Mouse (Mus musculus): ENCODE results near the gene Ptchd1.
A peak's percentile ranks its signal among the peaks of the same experiment; 100 is the strongest.

The Ptchd1 gene

DNA sequence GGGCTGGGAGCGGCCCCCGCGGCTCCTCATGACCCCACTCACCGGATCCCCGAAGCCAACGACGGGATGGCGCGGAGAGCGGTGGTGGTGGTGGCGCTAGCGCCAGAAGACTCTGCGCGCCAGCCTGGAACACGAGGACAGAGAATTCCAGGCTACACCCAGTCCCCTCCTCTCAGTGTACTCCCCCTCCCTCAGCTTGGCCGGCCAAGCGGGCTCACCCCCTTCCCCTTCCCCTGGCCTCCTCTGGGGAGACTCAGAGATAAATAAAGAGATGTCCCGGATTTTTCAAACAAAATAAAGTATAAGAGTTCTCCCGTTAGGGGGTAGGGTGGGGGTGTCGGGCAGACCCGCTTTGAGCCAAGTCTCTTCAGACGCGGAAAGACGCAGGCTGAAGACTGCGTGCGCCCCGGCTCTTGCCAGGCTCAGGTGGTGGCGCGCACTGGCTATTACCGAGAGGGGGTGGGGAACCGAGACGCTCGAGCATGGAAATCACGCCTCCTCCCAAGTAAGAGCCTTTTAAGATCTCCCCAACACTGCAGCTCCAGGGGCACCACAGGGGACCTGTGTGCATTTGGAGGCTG lies at the start of gene Ptchd1:
Ptchd1 (minus strand) TSS at position 114 of the 581 bp plus-strand sequence.
- DNase-seq (ENCODE audit: low read depth): no peak

DNA sequence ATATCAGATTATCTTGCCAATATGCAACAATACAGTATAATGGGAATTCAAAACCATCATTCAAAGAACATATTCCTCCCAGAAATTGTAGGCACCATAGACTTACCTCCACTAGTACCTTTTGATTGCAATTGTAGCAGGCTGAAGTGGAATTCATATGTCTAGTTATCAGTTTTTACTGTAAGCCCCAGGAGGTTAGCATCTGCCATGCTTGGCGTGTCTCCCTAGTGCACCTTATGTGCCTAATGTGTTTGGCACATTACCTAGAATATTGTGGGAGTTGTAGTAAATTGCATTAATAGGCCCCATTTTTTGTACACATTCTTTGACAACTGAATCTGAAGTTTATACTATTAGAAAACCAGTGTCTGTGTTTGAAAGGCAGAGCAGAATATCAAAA lies 34.4 kb upstream of the Ptchd1 start:
- no peak for DNase-seq (ENCODE audit: low read depth)

DNA sequence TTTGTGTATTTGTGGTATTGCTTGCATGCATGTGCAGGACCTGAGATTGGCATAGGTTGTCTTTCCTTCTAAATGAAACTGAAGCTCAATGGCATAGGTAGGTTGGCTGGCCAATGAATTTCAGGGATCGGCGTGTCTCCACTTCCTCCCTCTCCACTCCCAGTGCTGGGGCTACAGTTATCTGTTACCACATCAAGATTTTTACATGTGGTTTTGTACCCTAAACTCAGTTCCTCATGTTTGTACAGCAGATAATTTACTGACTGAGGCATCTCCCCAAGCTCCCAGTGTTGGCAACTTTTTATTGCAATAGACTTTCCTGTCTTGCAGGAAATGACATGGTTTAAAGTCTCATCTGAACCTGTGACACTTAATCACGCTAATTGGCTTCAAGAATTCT lies 22.4 kb upstream of the Ptchd1 start:
- peak; percentile 34 for DNase-seq (ENCODE audit: low read depth)

DNA sequence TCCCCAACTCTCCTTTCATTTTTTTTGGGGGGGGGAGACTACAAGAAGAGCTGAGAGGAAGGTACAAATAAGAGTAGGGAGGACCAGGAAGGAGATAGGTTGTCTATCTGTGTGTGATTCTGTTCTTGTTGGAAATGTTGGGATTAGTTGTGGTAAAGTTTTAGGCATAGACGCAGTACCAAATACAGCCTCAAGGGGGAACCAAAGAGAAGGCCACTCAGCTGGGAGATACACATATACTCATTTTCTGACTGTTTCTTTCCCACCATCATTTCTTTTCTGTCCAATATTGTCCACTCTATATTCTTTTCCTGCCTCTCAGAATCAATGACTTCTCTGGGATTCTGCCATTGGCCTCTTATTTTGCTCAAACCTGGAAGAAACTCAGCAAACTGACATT lies 20.4 kb upstream of the Ptchd1 start:
- peak; percentile 21 for DNase-seq (ENCODE audit: low read depth)

DNA sequence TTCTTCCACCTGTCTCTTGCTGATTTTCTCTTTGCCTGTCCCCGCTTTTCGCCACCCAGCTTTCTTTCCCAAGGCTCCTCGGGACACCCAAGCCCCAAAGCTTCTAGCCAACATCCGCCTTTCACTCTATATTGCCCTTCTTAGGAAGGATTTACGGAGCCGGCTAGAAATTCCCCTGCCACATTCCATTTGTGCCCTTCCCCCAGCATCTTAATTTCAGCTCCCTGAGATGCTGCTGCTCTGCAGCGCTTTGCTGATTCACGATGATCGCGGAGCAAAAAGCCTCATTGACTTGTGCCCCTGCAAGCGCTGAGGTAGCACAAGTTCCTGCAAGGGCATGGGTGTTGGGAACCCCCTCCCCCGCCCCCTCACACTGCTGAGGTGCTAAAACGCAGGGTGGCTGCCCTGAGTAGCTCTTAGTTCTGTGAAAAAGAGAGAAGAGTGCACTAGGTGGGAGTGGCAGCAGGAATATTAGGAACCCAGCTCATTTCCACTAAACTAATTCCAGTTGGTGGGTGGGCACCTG lies 2.1 kb upstream of the Ptchd1 start:
- no peak for DNase-seq (ENCODE audit: low read depth)

DNA sequence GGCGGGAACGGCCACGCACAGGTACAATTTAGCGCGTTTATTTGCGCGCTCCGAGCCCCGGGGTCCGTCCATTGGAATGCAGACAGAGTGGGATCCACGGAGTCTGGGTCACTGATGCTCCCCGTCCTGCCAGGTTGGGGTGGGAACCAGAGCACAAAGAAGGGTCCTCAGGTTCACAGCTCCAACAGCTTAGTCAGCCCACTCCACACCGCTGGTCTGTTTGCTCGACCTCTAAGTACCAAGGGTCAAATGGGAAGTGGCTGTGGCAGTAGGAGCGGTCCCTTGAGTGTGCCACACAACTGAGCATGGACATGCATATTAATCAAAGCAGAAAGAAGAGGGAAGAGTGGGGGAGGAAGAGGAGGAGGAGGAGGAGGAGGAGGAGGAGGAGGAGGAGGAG lies 1.3 kb upstream of the Ptchd1 start:
- DNase-seq (ENCODE audit: low read depth): no peak

DNA sequence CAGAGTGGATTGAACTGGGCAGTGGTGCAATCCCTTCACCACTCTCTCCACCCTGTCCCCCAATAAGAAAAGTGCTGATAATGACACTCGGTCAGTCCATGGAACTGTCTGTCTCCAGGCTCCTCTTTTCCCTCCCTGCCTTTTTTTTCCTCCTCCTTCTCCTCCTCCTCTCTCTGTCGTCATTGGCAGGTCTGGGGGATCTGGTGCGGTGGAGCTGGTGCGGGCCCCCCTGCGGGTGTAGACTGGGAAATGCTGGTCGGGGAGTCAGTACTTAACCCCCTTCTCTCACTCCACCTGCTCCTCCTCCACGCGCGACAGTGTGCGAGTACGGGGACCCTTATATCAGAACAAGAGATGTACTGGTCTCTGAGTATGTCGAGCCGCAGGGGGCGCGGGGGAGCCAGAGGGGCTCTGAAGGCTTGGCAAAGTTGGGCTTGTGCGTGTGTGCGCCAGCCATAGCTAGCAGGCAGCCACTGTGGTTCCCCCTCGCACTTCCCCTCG lies 777 bp upstream of the Ptchd1 start, which contains the start of gene Gm15155:
Gm15155 (plus strand) TSS at position 401 of the 501 bp plus-strand sequence.
- DNase-seq (ENCODE audit: low read depth): no peak

DNA sequence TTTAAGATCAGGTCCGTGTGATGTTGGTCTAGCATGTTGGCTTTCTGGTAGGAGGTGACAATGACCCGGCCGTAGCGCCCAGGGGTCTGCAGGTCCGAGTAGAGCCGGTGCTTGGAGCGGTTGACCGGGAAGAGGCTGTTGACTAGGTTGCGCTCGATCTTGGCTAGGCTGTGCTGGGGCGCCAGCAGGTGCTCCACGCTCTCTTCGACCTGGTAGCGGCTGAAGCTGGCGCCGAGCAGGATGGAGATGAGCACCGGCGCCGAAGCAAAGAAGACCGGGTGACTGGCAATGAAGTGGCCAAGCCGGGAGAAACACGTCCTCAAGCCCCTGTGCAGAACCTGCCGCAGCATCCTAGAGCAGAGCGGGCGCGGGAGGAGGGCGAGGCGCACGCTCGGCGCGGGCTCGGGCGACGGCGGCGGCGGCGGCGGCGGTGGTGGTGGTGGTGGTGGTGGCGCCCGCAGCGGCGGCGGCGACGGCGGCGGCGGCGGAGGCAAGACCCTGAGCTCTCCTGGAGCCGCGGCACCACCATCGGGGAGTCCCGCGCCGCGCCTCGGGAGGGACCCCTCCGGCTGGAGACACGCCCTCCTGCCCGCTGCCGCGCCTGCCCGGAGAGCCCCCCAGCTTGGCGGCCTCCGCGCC lies 534 bp downstream of the Ptchd1 start:
- no peak for DNase-seq (ENCODE audit: low read depth)

DNA sequence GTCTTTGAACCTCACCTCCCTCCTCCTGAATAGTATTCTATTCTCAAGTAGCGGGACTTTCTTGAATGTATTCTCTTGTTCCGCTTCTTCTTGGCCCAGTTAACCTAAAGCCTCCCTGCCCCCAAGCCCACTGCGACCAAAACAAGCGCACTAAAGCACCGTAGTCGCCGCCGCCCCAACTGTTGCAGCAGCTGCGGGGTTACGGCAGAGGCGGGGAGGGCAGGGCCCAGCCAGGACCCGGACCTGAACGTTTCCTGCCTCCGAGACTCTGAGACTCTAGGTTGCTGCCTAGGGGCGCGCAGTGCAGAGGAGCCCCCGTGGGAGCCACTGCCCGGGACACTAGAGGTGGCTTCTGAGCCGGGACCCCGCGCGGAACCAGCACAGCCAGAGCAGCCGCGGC lies 1.1 kb downstream of the Ptchd1 start:
- no peak for DNase-seq (ENCODE audit: low read depth)

DNA sequence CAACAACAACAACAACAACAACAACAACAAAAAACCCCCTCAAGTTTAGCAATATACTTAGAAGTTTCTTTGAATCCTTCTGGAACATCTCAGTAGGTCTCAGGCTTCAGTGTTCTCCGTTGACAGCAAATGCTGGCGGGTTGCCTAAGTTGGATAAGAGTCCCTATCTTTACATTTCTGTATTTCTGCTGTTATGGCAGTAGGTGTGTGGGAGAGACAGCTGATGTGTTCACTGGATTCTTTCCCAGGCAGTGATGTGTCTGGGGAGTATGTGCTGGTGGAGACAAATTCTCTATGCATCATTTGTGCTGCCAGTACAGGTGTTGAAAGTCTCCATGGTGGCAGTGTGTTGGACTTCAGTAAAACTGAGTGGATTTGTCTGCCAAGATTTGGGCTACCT lies 22.4 kb downstream of the Ptchd1 start:
- DNase-seq (ENCODE audit: low read depth): no peak

DNA sequence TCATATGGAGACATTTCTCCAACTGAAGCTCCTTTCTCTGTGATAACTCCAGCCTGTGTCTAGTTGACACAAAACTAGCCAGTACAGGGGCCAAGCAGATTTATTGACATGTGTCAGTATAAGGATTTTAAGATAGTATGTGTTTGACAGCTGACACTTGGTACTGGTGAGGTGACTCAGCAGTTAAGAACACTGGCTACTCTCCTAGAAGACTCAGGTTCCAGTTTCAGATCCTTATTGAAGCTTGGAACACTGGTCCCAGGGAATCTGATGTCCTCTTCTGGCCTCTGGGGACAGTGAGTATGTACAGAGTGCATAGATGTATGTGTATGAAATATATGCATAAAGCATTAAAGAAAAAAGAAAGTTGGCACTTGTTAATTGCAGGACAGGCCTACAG lies 27.2 kb downstream of the Ptchd1 start:
- no peak for DNase-seq (ENCODE audit: low read depth)

DNA sequence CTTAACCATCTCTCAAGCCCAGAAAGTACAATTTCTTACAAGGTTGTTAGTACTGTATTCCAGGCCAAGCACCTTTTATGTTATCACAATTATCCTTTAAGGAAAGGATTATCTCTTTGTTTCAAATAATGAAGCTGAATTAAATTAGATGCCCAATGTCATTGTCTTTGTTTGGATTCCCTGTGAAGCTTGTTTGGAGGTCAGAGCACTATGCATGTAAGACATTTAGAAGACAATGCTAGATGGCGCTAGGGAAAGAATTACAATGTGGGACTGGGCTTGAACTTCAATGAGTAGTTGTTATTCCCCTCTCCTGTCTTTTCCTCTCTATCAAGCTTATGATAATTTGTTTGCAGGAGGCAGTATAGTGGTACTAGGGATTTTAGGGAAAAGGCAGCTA lies 28.9 kb downstream of the Ptchd1 start:
- DNase-seq (ENCODE audit: low read depth): no peak

DNA sequence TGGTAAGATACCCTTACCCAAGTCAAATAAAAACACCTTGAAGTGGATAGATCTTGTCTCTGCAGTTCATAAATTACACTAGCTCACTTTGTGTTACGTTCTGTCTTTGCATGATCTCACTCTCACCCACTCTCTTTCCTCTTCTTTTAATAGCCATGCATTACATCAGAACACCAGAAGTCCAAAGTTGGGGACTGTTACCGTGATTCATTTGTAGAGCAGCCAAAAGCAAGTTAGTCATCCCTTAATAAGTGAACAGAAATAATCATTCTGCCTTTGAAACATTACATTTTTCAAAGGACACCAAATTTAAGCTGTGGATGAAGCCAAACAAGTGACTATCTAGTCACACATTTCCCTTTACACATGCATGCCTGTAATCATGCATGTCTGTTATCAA lies 31.1 kb downstream of the Ptchd1 start:
- no peak for DNase-seq (ENCODE audit: low read depth)

DNA sequence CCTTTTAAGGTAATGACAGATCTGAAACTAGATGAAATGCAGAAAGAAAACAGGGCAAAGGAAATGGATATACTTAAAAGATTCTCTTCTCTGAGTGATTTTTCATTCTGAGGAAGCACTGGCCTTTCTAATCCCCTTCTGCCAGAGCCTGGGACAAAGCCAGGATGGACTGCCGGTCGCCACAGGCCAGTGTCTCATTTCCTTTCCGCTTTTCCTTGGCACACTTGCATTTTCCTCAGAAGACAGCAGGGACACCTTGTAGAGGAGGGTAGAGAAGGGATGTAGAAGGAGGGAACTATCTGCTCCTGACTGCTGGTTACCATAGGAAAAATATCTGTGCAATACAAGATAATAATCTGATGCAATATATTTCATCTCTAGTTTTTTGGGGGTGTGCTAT lies 32.1 kb downstream of the Ptchd1 start:
- DNase-seq (ENCODE audit: low read depth): no peak

DNA sequence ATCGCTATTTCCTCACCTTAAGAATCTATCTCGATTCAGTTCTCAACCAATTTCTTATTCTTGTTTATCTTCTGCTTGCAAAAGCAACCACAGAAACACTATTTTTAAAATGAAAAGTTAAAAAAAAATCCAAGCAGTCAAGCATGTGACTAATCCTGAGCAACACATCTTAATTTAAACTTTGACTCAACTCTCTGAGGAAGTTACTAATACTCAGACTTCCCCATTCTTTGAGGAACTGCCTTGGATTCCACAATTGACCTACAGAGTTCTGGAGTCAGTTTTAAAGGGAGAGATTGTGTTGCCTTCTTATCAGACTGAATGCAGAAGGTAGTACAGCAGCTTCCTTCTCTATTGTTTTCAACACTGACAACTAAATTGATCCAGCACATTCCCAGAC lies 39.0 kb downstream of the Ptchd1 start:
- peak; percentile 86 for DNase-seq (ENCODE audit: low read depth)

DNA sequence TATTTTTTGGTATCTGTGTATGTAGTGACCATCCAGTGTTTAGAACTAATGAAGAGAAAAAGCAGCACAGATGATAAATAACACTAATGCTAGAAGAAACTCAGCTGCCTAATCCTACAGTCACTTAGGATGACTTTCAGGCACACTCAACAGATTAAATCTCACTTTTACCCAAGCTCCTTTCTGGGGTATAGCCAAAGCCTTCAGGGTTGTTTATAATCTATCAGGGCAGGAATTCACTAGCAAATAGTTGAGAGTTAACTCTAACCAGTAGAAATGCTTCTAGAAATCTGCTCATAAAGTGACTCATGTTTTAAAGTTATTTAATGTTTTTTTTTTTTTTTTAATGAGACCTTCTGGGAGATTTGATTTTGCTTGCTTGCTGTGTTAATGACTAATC lies 43.8 kb downstream of the Ptchd1 start:
- no peak for DNase-seq (ENCODE audit: low read depth)

DNA sequence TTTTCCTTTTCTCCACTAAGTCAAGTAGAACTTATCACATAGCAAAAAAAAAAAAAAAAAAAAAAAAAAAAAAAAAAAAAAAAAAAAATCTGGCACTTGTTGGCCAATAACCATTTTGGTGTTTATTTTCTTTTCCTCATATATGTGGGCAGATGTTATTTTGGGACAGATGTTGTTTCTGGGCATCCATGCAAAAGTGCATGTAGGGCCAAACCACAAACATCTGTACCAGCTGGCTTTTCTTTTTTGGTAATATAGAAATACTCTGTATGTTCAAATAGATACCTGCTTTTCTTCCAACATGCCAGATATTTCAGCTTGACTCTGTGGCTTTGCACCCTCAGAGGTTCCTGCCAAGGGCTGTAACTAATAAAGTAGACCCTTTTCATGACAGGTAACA lies 51.2 kb downstream of the Ptchd1 start:
- DNase-seq (ENCODE audit: low read depth): no peak

DNA sequence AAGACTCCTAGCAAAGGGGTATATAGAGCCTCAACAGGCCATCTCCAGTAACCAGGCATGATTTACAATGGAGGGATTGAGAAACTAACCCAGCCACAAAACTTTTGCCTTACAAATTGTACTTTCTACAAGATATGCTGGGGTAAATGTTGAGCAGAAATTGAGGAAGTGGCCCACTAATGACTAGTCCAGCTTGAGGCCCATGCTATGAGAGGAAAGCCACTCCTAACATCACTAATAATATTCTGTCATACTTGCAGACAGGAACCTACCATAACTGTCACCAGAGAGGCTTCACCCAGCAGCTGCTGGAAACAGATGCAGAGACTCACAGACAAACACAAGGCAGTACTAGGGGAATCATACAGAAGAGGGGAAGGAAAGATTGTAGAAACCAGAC lies 79.8 kb downstream of the Ptchd1 start:
- DNase-seq (ENCODE audit: low read depth): peak; percentile 19

All from 416B (cell line).